Mouse (Mus musculus) cerebellum, adult 2 months (tissue): Measurements from ENCODE around the gene Cd200.

ENCODE experiments used
- CTCF ChIP-seq: fragments of 200-500 bp; IDR thresholded peaks from 2 replicates; pipeline ENCODE4 v1.5.1; 2011; ENCODE audit warnings: low read depth, mild to moderate bottlenecking, control low read depth, low read length, moderate library complexity, borderline replicate concordance; ENCODE audit not compliant: insufficient read depth
- POLR2A ChIP-seq: fragments of 200-500 bp; IDR thresholded peaks from 2 replicates; pipeline ENCODE4 v1.6.1; 2011; ENCODE audit warnings: low read length, control low read depth, borderline replicate concordance; ENCODE audit not compliant: insufficient read depth

- TF ChIP-seq POLR2A (no peak), CTCF (no peak)
Observed at GRCm38 (mm10) chr16:45336478-45336877, 72.4 kb downstream of the Cd200 start.
